Mouse (Mus musculus) liver, adult 10 weeks (tissue): Measurements from ENCODE around the gene Rbp7. TPM values are rescaled to one million over a fixed set of nuclear protein-coding genes. Genes with fewer than 3 reads are reported as not detected.

ENCODE experiments used
- polyA plus RNA-seq: library from polyadenylated mRNA; stranded (reverse); fragments of 350-450 nt; fragmentation: Illumina TruSeq; extraction: RNeasy Lipid Tissue Mini Kit (QIAGEN cat#74804); gene quantifications from one replicate; pipeline ENCODE4 v1.2.3, GENCODE M21; 2014; ENCODE audit warnings: low read depth, low replicate concordance

Gene Rbp7
- not detected for polyA plus RNA-seq

GRCm38 (mm10) chr4:149454879-149455278 lies at the start of gene Rbp7:
Gene Rbp7, minus strand, starts transcription at chr4:149454978.

DNA sequence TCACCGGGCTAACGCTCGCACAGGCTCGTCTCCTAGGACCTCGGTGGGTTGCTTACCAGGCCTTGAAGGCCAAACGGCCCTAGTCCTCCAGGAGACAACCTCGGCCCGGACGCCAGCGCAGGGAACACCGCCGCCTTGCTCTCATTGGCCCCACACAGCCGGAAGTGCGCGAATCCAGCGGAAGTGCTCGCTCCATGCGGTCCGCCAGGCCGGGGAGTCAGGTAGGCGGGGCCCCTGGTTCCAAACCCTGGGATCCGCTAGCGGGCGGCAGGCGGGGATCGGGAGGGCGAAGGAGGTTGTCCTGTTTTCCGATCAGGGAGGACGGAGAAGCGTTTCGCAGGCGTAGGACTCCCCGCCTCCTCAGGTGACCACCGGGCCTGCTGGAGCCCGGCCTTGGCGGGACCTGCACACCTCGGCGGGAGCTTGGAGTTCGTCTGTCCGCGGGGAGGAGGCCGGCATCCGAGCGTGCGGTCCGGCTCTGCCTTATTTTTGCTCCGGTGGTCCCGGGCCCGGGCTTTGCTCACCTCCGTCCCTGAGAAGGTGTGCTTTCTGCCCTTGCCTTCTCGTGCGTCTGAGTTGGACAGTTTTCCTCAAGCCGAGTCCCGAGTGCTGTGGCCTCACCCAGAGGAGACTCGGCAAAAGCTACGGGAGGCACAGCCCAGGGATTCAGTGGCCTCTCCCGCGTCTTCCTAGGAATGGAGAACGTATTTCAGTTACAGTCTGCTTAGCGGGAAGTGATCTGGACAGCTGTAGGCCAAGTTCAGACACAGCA lies 30.5 kb upstream of the Rbp7 start, which contains the start of the genes Nmnat1 and Lzic:
TSS of gene Nmnat1 (minus strand) at position 150 of the 772 bp plus-strand sequence.
TSS of gene Lzic (plus strand) at position 177 of the 772 bp plus-strand sequence.

DNA sequence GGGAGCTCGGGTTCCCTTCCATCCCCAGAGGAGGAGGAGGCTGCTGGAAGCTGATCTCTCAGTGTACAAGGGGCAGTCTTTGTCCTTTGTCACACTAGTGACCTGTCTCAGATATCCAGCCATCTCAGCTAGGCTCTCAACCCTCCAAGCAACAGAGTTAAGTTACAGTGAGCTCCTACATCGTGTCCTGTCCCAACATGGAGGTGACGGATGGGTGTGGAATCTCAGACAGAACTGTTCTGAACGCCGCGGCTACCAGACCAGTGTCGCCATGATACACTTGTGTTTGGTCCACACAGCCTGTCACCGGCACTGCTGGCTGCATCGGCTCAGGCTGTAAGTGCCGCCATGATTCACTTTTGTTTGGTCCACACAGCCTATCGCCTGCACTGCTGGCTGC lies 22.3 kb upstream of the Rbp7 start, which contains the start of gene Tmem274:
TSS of gene Tmem274 (plus strand) at position 301 of the 400 bp plus-strand sequence.

GRCm38 (mm10) chr4:149426325-149427199 lies 28.2 kb downstream of the Rbp7 start, which contains the start of gene Ube4b:
Gene Ube4b, minus strand, starts transcription at chr4:149426749.

Other genes with a start within 250 kb of the Rbp7 start
- 50.4 TPM for gene Kif1b, start 147.3 kb downstream of the Rbp7 start, polyA plus RNA-seq
- gene Ube4b, start 28.2 kb downstream of the Rbp7 start, polyA plus RNA-seq = 14.0 TPM
- gene Tmem274, start 22.4 kb upstream of the Rbp7 start, polyA plus RNA-seq = not detected
- 4.8 TPM for gene Nmnat1, start 30.2 kb upstream of the Rbp7 start, polyA plus RNA-seq
- gene Lzic, start 30.3 kb upstream of the Rbp7 start, polyA plus RNA-seq = 5.9 TPM
- 4.2 TPM for gene Ctnnbip1, start 63.3 kb upstream of the Rbp7 start, polyA plus RNA-seq
- 0.40 TPM for gene Clstn1, start 131.5 kb upstream of the Rbp7 start, polyA plus RNA-seq
- 0.32 TPM for gene Pik3cd, start 247.6 kb upstream of the Rbp7 start, polyA plus RNA-seq